In genomic region chr1:150012447-150012846, GRCm38 (mm10) we compare ENCODE assay signal across 18 mouse cellular contexts.
"Had no signal": no experiment of that assay in that cellular context is flagged by ENCODE, and none has a peak within 500 bp of the region (broad histone marks: within the 10 kb centered on the region; RNA-seq: fewer than 3 reads in every experiment).

No protein-coding gene starts in this region.

- H3K27me3 ChIP-seq: liver, embryonic 15.5 days; midbrain, embryonic 12.5 days; midbrain, embryonic 15.5 days; neural tube, embryonic 13.5 days; stomach, embryonic 15.5 days had no signal

- DNase-seq: kidney, adult 18-20 months; kidney, adult 9 months; kidney, postnatal 14 days; kidney, postnatal 4 days; lung, embryonic 14.5 days; retina, postnatal 1 day; right cerebral cortex, postnatal 25 days; spleen, adult 18-20 months; thymus, postnatal 25 days had no signal

- H3K4me2 ChIP-seq: liver, embryonic 15.5 days; lung, embryonic 14.5 days; midbrain, embryonic 12.5 days; midbrain, embryonic 15.5 days; neural tube, embryonic 13.5 days; stomach, embryonic 15.5 days had no signal

- H3K9ac ChIP-seq: liver, embryonic 15.5 days; lung, embryonic 14.5 days; midbrain, embryonic 12.5 days; midbrain, embryonic 15.5 days; neural tube, embryonic 13.5 days; stomach, embryonic 15.5 days had no signal

- H3K27ac ChIP-seq: liver, embryonic 15.5 days; macrophage; midbrain, embryonic 12.5 days; midbrain, embryonic 15.5 days; neural tube, embryonic 13.5 days; stomach, embryonic 15.5 days had no signal

- H3K4me1 ChIP-seq: liver, embryonic 15.5 days; midbrain, embryonic 12.5 days; midbrain, embryonic 15.5 days; neural tube, embryonic 13.5 days; stomach, embryonic 15.5 days had no signal

- ATAC-seq: intestine, embryonic 16.5 days; lung, postnatal 0 days; midbrain, embryonic 15.5 days had no signal

- H3K36me3 ChIP-seq: liver, embryonic 15.5 days; midbrain, embryonic 12.5 days; midbrain, embryonic 15.5 days; neural tube, embryonic 13.5 days; stomach, embryonic 15.5 days had no signal

- H3K9me3 ChIP-seq: liver, embryonic 15.5 days; midbrain, embryonic 12.5 days; midbrain, embryonic 15.5 days; neural tube, embryonic 13.5 days; stomach, embryonic 15.5 days had no signal

- H3K4me3 ChIP-seq: liver, embryonic 15.5 days; midbrain, embryonic 12.5 days; midbrain, embryonic 15.5 days; myocyte; neural tube, embryonic 13.5 days; stomach, embryonic 15.5 days had no signal
